Mouse (Mus musculus) MEL (cell line): Measurements from ENCODE around the gene Scamp2. TPM values are rescaled to one million over a fixed set of nuclear protein-coding genes. Genes with fewer than 3 reads are reported as not detected.

ENCODE experiments used
- DNase-seq: peaks from one replicate; pipeline ENCODE4 v3.0.0; 2011; ENCODE audit warnings: low read depth, low spot score
- H3K27ac ChIP-seq: 2 replicates; pipeline ENCODE4 v1.5.1; 2012; ENCODE audit warnings: low read depth, mild to moderate bottlenecking, control low read depth, low read length, moderate library complexity; ENCODE audit not compliant: control insufficient read depth
- H3K27me3 ChIP-seq, 2 experiments: fragments of 150-350 bp in 1 of 2; sonication (generic) in 1 of 2; 2 replicates each; pipeline ENCODE4 v1.6.1; 2012; ENCODE audit warnings: low read length in 2 of 2, mild to moderate bottlenecking in 2 of 2, improper control_type of control experiment in 1 of 2, moderate library complexity in 1 of 2; ENCODE audit not compliant: insufficient read depth in 2 of 2, control insufficient read depth in 1 of 2
- H3K36me3 ChIP-seq, 2 experiments: 2 replicates each; pipeline ENCODE4 v1.6.1; 2012 to 2014; ENCODE audit warnings: low read length in 2 of 2, improper control_type of control experiment in 1 of 2, inconsistent platforms in 1 of 2, mild to moderate bottlenecking in 1 of 2; ENCODE audit not compliant: insufficient read depth in 2 of 2, control insufficient read depth in 1 of 2
- H3K4me1 ChIP-seq, 2 experiments: fragments of 150-350 bp in 1 of 2; sonication (generic) in 1 of 2; 2 replicates each; pipeline ENCODE4 v1.6.1; 2012; ENCODE audit warnings: low read length in 2 of 2, improper control_type of control experiment in 1 of 2, mild to moderate bottlenecking in 1 of 2; ENCODE audit not compliant: insufficient read depth in 2 of 2, control insufficient read depth in 1 of 2
- H3K4me3 ChIP-seq, 2 experiments: fragments of 150-350 bp in 1 of 2; sonication (generic) in 1 of 2; 2 replicates each; pipeline ENCODE4 v1.5.1; 2012; ENCODE audit warnings: low read depth in 2 of 2, low read length in 2 of 2, mild to moderate bottlenecking in 2 of 2, moderate library complexity in 2 of 2, control low read depth in 1 of 2, improper control_type of control experiment in 1 of 2; ENCODE audit not compliant: control insufficient read depth in 1 of 2, insufficient read depth in 1 of 2
- H3K79me2 ChIP-seq: 2 replicates; pipeline ENCODE4 v1.6.1; 2012; ENCODE audit warnings: mild to moderate bottlenecking, low read length, moderate library complexity; ENCODE audit not compliant: control insufficient read depth, poor library complexity, insufficient read depth
- H3K9ac ChIP-seq: 2 replicates; pipeline ENCODE4 v1.6.1; 2012; ENCODE audit warnings: low read depth, mild to moderate bottlenecking, control low read depth, low read length, moderate library complexity; ENCODE audit not compliant: control insufficient read depth, poor library complexity, severe bottlenecking
- H3K9me3 ChIP-seq: fragments of 150-350 bp; sonication (generic); replicated peaks from 2 replicates; pipeline ENCODE4 v1.6.1; 2012; ENCODE audit warnings: mild to moderate bottlenecking, low read length, improper control_type of control experiment, moderate library complexity; ENCODE audit not compliant: insufficient read depth
- E2F4 ChIP-seq: IDR thresholded peaks from 2 replicates; pipeline ENCODE4 v1.6.1; 2011; ENCODE audit warnings: low read depth, low read length, improper control_type of control experiment, borderline replicate concordance
- GATA1 ChIP-seq: IDR thresholded peaks from 2 replicates; pipeline ENCODE4 v1.6.1; 2011; ENCODE audit warnings: low read depth, low read length, improper control_type of control experiment
- JUND ChIP-seq: IDR thresholded peaks from 2 replicates; pipeline ENCODE4 v1.6.1; 2011; ENCODE audit warnings: low read depth, mild to moderate bottlenecking, improper control_type of control experiment, low read length
- KAT2A ChIP-seq: conservative IDR thresholded peaks from 2 replicates; pipeline ENCODE4 v1.6.1; 2012; ENCODE audit warnings: low read depth, low read length, improper control_type of control experiment, inconsistent platforms
- MAX ChIP-seq: IDR thresholded peaks from 2 replicates; pipeline ENCODE4 v1.6.1; 2011; ENCODE audit warnings: low read length, improper control_type of control experiment
- MAZ ChIP-seq: IDR thresholded peaks from 2 replicates; pipeline ENCODE4 v1.6.1; 2012; ENCODE audit warnings: low read depth, mild to moderate bottlenecking, inconsistent platforms, low read length, improper control_type of control experiment
- MEF2A ChIP-seq: IDR thresholded peaks from 2 replicates; pipeline ENCODE4 v1.6.1; 2014; ENCODE audit warnings: low read depth, mild to moderate bottlenecking, inconsistent platforms, low read length, improper control_type of control experiment; ENCODE audit not compliant: poor library complexity, insufficient replicate concordance, severe bottlenecking; ENCODE audit errors: extremely low read depth
- MXI1 ChIP-seq: IDR thresholded peaks from 2 replicates; pipeline ENCODE4 v1.6.1; 2011; ENCODE audit warnings: mild to moderate bottlenecking, low read depth, low read length, improper control_type of control experiment
- MYB ChIP-seq: IDR thresholded peaks from 2 replicates; pipeline ENCODE4 v1.6.1; 2011; ENCODE audit warnings: mild to moderate bottlenecking, low read depth, low read length, improper control_type of control experiment
- MYC ChIP-seq: IDR thresholded peaks from 2 replicates; pipeline ENCODE4 v1.6.1; 2011; ENCODE audit warnings: low read depth, mild to moderate bottlenecking, low read length, improper control_type of control experiment, moderate library complexity
- NELFE ChIP-seq: IDR thresholded peaks from 2 replicates; pipeline ENCODE4 v1.6.1; 2011; ENCODE audit warnings: low read depth, low read length, improper control_type of control experiment
- POLR2A ChIP-seq, 2 experiments: IDR thresholded peaks; 2 replicates each; pipeline ENCODE4 v1.6.1; 2011 to 2012; ENCODE audit warnings: low read length in 2 of 2, mild to moderate bottlenecking in 2 of 2, control low read depth in 1 of 2, improper control_type of control experiment in 1 of 2, low read depth in 1 of 2, moderate library complexity in 1 of 2; ENCODE audit not compliant: control insufficient read depth in 1 of 2, insufficient read depth in 1 of 2, poor library complexity in 1 of 2
- POLR2AphosphoS2 ChIP-seq: IDR thresholded peaks from 2 replicates; pipeline ENCODE4 v1.6.1; 2011; ENCODE audit warnings: low read length, improper control_type of control experiment
- RCOR1 ChIP-seq: IDR thresholded peaks from 2 replicates; pipeline ENCODE4 v1.6.1; 2012; ENCODE audit warnings: low read depth, mild to moderate bottlenecking, inconsistent platforms, low read length, improper control_type of control experiment
- TAL1 ChIP-seq: IDR thresholded peaks from 2 replicates; pipeline ENCODE4 v1.6.1; 2012; ENCODE audit warnings: mild to moderate bottlenecking, inconsistent platforms, low read length, moderate library complexity, mixed read lengths
- TBP ChIP-seq: IDR thresholded peaks from 2 replicates; pipeline ENCODE4 v1.8.0; 2011; ENCODE audit warnings: low read depth, low read length, improper control_type of control experiment
- TCF12 ChIP-seq: IDR thresholded peaks from 2 replicates; pipeline ENCODE4 v1.6.1; 2014; ENCODE audit warnings: low read depth, mild to moderate bottlenecking, inconsistent platforms, low read length, improper control_type of control experiment, moderate library complexity
- UBTF ChIP-seq: IDR thresholded peaks from 2 replicates; pipeline ENCODE4 v1.6.1; 2012; ENCODE audit warnings: low read depth, mild to moderate bottlenecking, inconsistent platforms, low read length, improper control_type of control experiment, moderate library complexity, borderline replicate concordance; ENCODE audit not compliant: insufficient read depth
- USF1 ChIP-seq: IDR thresholded peaks from 2 replicates; pipeline ENCODE4 v1.6.1; 2014; ENCODE audit warnings: low read depth, mild to moderate bottlenecking, inconsistent platforms, low read length, improper control_type of control experiment, moderate library complexity
- USF2 ChIP-seq, 2 experiments: IDR thresholded peaks; 2 replicates each; pipeline ENCODE4 v1.6.1; 2011 to 2012; ENCODE audit warnings: improper control_type of control experiment in 2 of 2, low read length in 2 of 2, borderline replicate concordance in 1 of 2, inconsistent platforms in 1 of 2, low read depth in 1 of 2, mild to moderate bottlenecking in 1 of 2; ENCODE audit not compliant: insufficient read depth in 1 of 2
- ZKSCAN1 ChIP-seq: IDR thresholded peaks from 2 replicates; pipeline ENCODE4 v1.6.1; 2012; ENCODE audit warnings: low read depth, mild to moderate bottlenecking, inconsistent platforms, low read length, improper control_type of control experiment, moderate library complexity
- ZMIZ1 ChIP-seq: IDR thresholded peaks from 2 replicates; pipeline ENCODE4 v1.6.1; 2012; ENCODE audit warnings: low read depth, mild to moderate bottlenecking, inconsistent platforms, low read length, improper control_type of control experiment, moderate library complexity
- ZNF384 ChIP-seq: IDR thresholded peaks from 2 replicates; pipeline ENCODE4 v1.6.1; 2012; ENCODE audit warnings: low read depth, mild to moderate bottlenecking, inconsistent platforms, low read length, improper control_type of control experiment
- polyA plus RNA-seq, 2 experiments: library from polyadenylated mRNA; stranded (reverse) in 1 of 2; unstranded in 1 of 2; fragments of >175 nt in 1 of 2; fragments of >200 nt in 1 of 2; gene quantifications; 2 replicates each; pipeline versions ENCODE4 v1.2.1 to v1.2.4; 2012; ENCODE audit warnings: low replicate concordance in 2 of 2, low read depth in 1 of 2; ENCODE audit not compliant: insufficient read length in 2 of 2, insufficient read depth in 1 of 2, missing spikeins in 1 of 2
- total RNA-seq: library from RNA; depleted of rRNA; stranded (reverse); fragments of 300-350 nt; gene quantifications from 2 replicates; pipeline ENCODE4 v1.2.3, GENCODE M21; 2012

Scamp2 gene
- total and polyA plus RNA-seq, 3 experiments: 35.4 to 51.4 TPM; not detected in 1

DNA sequence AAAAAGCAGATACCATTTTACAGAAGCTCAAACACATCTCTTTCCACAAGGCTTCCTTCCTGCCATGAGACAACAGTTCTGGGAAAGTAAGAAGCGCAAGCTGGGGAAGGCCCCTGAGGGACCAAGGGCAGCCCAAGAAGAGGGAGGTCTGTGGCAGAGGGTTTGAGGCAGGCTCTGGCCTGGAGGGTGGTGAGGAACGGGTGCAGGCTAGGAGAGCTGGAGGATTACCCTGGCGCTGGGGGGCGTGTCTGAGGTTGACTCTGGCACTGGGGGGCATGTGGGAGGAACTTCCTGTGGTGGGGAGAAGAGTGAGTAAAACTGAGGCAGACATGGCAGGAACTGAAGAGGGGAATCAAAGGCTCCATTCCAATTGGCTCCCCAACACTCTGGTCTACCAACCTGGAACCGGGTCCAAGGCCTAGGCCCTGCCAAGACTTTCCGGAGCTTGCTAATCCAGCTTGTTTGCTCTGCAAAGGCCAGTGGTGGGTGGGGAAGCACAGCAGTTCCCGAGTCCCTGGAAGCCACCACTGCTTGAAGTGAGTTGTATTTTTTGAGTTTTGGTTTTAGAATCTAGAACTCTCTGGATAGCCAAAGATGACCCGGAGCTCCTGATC lies 56.9 kb downstream of the Scamp2 start:
- H3K79me2 ChIP-seq: no peaks in the 10 kb centered on the region

GRCm38 (mm10) chr9:57618854-57619253 lies 58.1 kb downstream of the Scamp2 start:
- Histone ChIP-seq H3K9ac (no peak overlapping the region), H3K79me2 (no peaks in the 10 kb centered on the region), H3K4me1 (peaks cover 0 to 7% of the 10 kb centered on the region in 2 experiments; a peak in 1 of 4 replicates), H3K27ac (no peak overlapping the region), H3K27me3 (no peaks in the 10 kb centered on the region), H3K9me3 (no peaks in the 10 kb centered on the region)
- DNase-seq: no peak
- no peak for TF ChIP-seq MYC
- TF ChIP-seq TBP: no peak
- no peak for TF ChIP-seq UBTF
- no peak for TF ChIP-seq TCF12
- TF ChIP-seq ZNF384: no peak
- TF ChIP-seq GATA1: no peak
- no peak for TF ChIP-seq JUND
- no peak for TF ChIP-seq ZKSCAN1
- no peak for TF ChIP-seq NELFE
- TF ChIP-seq USF1: no peak
- no peak for TF ChIP-seq E2F4
- no peak for TF ChIP-seq POLR2A (IDR thresholded peaks at IDR 0.05; ENCODE audit: control insufficient read depth in 1 of 2, insufficient read depth in 1 of 2, low read depth in 1 of 2, low read length in 2 of 2, poor library complexity in 1 of 2)
- TF ChIP-seq, all 39 proteins: peak for 0
- no peak overlapping the region for H3K4me3 ChIP-seq
- no peaks in the 10 kb centered on the region for H3K36me3 ChIP-seq

More for the DNA sequence above, 56.9 kb downstream of the Scamp2 start:
- no peaks in the 10 kb centered on the region for H3K36me3 ChIP-seq
- no peak for DNase-seq
- H3K9ac ChIP-seq: no peak overlapping the region
- H3K27me3 ChIP-seq: no peaks in the 10 kb centered on the region; a peak in 2 of 4 replicates
- H3K4me3 ChIP-seq: no peak overlapping the region
- no peak for TF ChIP-seq POLR2AphosphoS2
- TF ChIP-seq GATA1: no peak
- no peak for TF ChIP-seq MAZ
- TF ChIP-seq MXI1: no peak
- no peak for TF ChIP-seq E2F4
- TF ChIP-seq USF1: no peak
- no peak for TF ChIP-seq MYB
- TF ChIP-seq JUND: no peak
- TF ChIP-seq TAL1: no peak
- TF ChIP-seq KAT2A: no peak
- TF ChIP-seq MYC: no peak
- no peak for TF ChIP-seq ZMIZ1
- TF ChIP-seq MEF2A: no peak
- TF ChIP-seq MAX: no peak
- no peak for TF ChIP-seq TBP
- no peak for TF ChIP-seq RCOR1
- no peak for TF ChIP-seq USF2 (IDR thresholded peaks at IDR 0.05; ENCODE audit: borderline replicate concordance in 1 of 2, insufficient read depth in 1 of 2, low read depth in 1 of 2, low read length in 2 of 2)
- TF ChIP-seq, all 39 proteins: peak for 0
- H3K27ac ChIP-seq: no peak overlapping the region
- H3K9me3 ChIP-seq: no peaks in the 10 kb centered on the region
- peaks cover 0 to 5% of the 10 kb centered on the region in 2 experiments; a peak in 1 of 4 replicates for H3K4me1 ChIP-seq
